Mouse (Mus musculus) Patski (cell line): ENCODE data around the gene Tgfb1. TPM values are rescaled to one million over a fixed set of nuclear protein-coding genes. Genes with fewer than 3 reads are reported as not detected.
A peak's percentile ranks its signal among the peaks of the same experiment; 100 is the strongest.
"Not testable (repeated sequence)": the region's sequence is repeated elsewhere in the genome, so short reads cannot be mapped to it uniquely, and the experiment has no call there.

Source experiments
- ATAC-seq: fragments of 100-300 bp; one replicate; pipeline ENCODE4 v1.8.0; 2021
- CTCF ChIA-PET: fragments of 350-600 bp; sonication (Branson Sonifier 250); formaldehyde crosslinking; loops from one replicate; lab custom pipeline; 2022; ENCODE audit warnings: inconsistent platforms; lab: Charles Lee
- POLR2A ChIA-PET: fragments of 350-600 bp; sonication (Branson Sonifier 250); formaldehyde crosslinking; loops from one replicate; lab custom pipeline; 2022; ENCODE audit warnings: antibody characterized with exemption, inconsistent platforms; lab: Charles Lee
- DNase-seq: peaks from one replicate; pipeline ENCODE4 v3.0.0-alpha.2; 2011; ENCODE audit warnings: low read depth, low spot score
- H3K27me3 ChIP-seq: fragments of 371-371 bp; one replicate; pipeline ENCODE4 v1.5.1; 2021
- CTCF ChIP-seq: fragments of 100-300 bp; IDR thresholded peaks from one replicate; pipeline ENCODE4 v1.5.1; 2021
- in situ Hi-C: fragments of 300-500 bp; cut with MboI; formaldehyde crosslinking; loops from 3 replicates; pipeline ENCODE4 v1.11.1; 2018; ENCODE audit warnings: low pct_unique_long_range_greater_than_20kb, mixed read lengths
- polyA plus RNA-seq: library from polyadenylated mRNA; unstranded; gene quantifications from one replicate; pipeline ENCODE4 v1.2.3, GENCODE M21; 2021

Tgfb1 gene
- polyA plus RNA-seq, 1 experiment from 2014 or later: 29.7 TPM

- TF ChIP-seq CTCF: no peak
- in situ Hi-C loops: no loop called here
- ATAC-seq: no peak
- no peaks in the 10 kb centered on the region for H3K27me3 ChIP-seq
- ChIA-PET CTCF (no interaction called here), POLR2A (interaction anchor here (0.6 kb wide), 1 partner anchor 89 kb away, joined by 4 read pairs; no protein-coding TSS in a partner anchor)
- DNase-seq: no peak
These were observed 29.0 kb downstream of the Tgfb1 start for GRCm38 (mm10) chr7:25715731-25716271.

- no peak for ATAC-seq
- in situ Hi-C loops: no loop called here
- H3K27me3 ChIP-seq: no peaks in the 10 kb centered on the region
- no peak for TF ChIP-seq CTCF
- DNase-seq: no peak
- ChIA-PET POLR2A (no interaction called here), CTCF (no interaction called here)
These were observed 30.7 kb downstream of the Tgfb1 start for GRCm38 (mm10) chr7:25717478-25717877.

GRCm38 (mm10) chr7:25718788-25719417, 32.1 kb downstream of the Tgfb1 start, which contains the start of gene Ccdc97:
Gene Ccdc97 (minus strand): TSS chr7:25719088.
- in situ Hi-C loops: no loop called here
- no peaks in the 10 kb centered on the region for H3K27me3 ChIP-seq
- no peak for TF ChIP-seq CTCF
- POLR2A ChIA-PET: interaction anchor here (0.7 to 0.8 kb wide), 2 partner anchors 30 to 60 kb away, joined by 3 read pairs; partner anchors contain the start of gene Exosc5
- DNase-seq (peak; percentile 73), ATAC-seq (peak; percentile 70)
- CTCF ChIA-PET: interaction anchor here (1.3 to 1.6 kb wide), 2 partner anchors 13 to 17 kb away, joined by 4 to 7 read pairs; no protein-coding TSS in a partner anchor

- DNase-seq (no peak), ATAC-seq (no peak)
- no peaks in the 10 kb centered on the region for H3K27me3 ChIP-seq
- in situ Hi-C loops: loop anchor here (10.0 kb wide), 1 partner anchor 185 kb away; no protein-coding TSS in a partner anchor
- CTCF ChIA-PET: interaction anchor here (0.7 to 1.6 kb wide), 7 partner anchors 9 to 85 kb away, joined by 3 to 7 read pairs (median 4); no protein-coding TSS in a partner anchor
- TF ChIP-seq CTCF: no peak
- POLR2A ChIA-PET: interaction anchor here (0.6 to 1.5 kb wide), 4 partner anchors 9 to 78 kb away, joined by 3 to 6 read pairs (median 4); partner anchors contain the start of gene B9d2
These were observed 33.2 kb downstream of the Tgfb1 start for GRCm38 (mm10) chr7:25719761-25720610.

- POLR2A ChIA-PET: interaction anchor here (1.5 kb wide), 1 partner anchor 40 kb away, joined by 4 read pairs; the partner anchor contains the start of gene B9d2
- H3K27me3 ChIP-seq: no peaks in the 10 kb centered on the region
- ATAC-seq: no peak
- CTCF ChIA-PET: interaction anchor here (0.7 to 1.6 kb wide), 6 partner anchors 8 to 84 kb away, joined by 3 to 7 read pairs (median 4); no protein-coding TSS in a partner anchor
- in situ Hi-C loops: loop anchor here (10.0 kb wide), 1 partner anchor 184 kb away; no protein-coding TSS in a partner anchor
- no peak for TF ChIP-seq CTCF
- no peak for DNase-seq
These were observed 34.0 kb downstream of the Tgfb1 start for GRCm38 (mm10) chr7:25720760-25721159.

GRCm38 (mm10) chr7:25721776-25722175, 35.0 kb downstream of the Tgfb1 start:
- POLR2A ChIA-PET, CTCF ChIA-PET, H3K27me3 ChIP-seq, DNase-seq, ATAC-seq: not testable (repeated sequence)
- in situ Hi-C loops: loop anchor here (10.0 kb wide), 1 partner anchor 183 kb away; no protein-coding TSS in a partner anchor

- no peak for ATAC-seq
- TF ChIP-seq CTCF: no peak
- ChIA-PET CTCF (interaction anchor here (0.9 to 1.4 kb wide), 3 partner anchors 10 to 25 kb away, joined by 3 to 4 read pairs (median 3); no protein-coding TSS in a partner anchor), POLR2A (no interaction called here)
- no peak for DNase-seq
- H3K27me3 ChIP-seq: no peaks in the 10 kb centered on the region
- in situ Hi-C loops: loop anchor here (10.0 kb wide), 1 partner anchor 179 kb away; no protein-coding TSS in a partner anchor
These were observed 39.1 kb downstream of the Tgfb1 start for GRCm38 (mm10) chr7:25725886-25726285.

- no peak for ATAC-seq
- CTCF ChIA-PET: interaction anchor here (1.2 to 1.3 kb wide), 2 partner anchors 11 to 17 kb away, joined by 3 read pairs; no protein-coding TSS in a partner anchor
- in situ Hi-C loops: loop anchor here (10.0 kb wide), 1 partner anchor 177 kb away; no protein-coding TSS in a partner anchor
- no peak for TF ChIP-seq CTCF
- H3K27me3 ChIP-seq: no peaks in the 10 kb centered on the region
- POLR2A ChIA-PET: no interaction called here
- DNase-seq: no peak
These were observed 41.0 kb downstream of the Tgfb1 start for GRCm38 (mm10) chr7:25727800-25728199.

GRCm38 (mm10) chr7:25729396-25729795, 42.6 kb downstream of the Tgfb1 start:
- ATAC-seq: peak; percentile 92
- POLR2A ChIA-PET: no interaction called here
- H3K27me3 ChIP-seq: no peaks in the 10 kb centered on the region
- in situ Hi-C loops: loop anchor here (10.0 kb wide), 1 partner anchor 175 kb away; no protein-coding TSS in a partner anchor
- TF ChIP-seq CTCF: no peak
- DNase-seq: peak; percentile 77
- CTCF ChIA-PET: interaction anchor here (1.3 kb wide), 1 partner anchor 16 kb away, joined by 5 read pairs; no protein-coding TSS in a partner anchor
